Mouse (Mus musculus): ENCODE results near the gene Pnpla1.

GRCm38 (mm10) chr17:28837840-28838239 lies 20.4 kb upstream of the Pnpla1 start:
- TF ChIP-seq CTCF (IDR thresholded peaks at IDR 0.05; ENCODE audit: borderline replicate concordance, insufficient read depth, low read depth, low read length) (no peak), POLR2A (IDR thresholded peaks at IDR 0.05; ENCODE audit: borderline replicate concordance, insufficient read depth, low read length) (no peak)
